Mouse (Mus musculus) spleen, adult 2 months (tissue): ENCODE results near the gene Fbxw17. TPM values are rescaled to one million over a fixed set of nuclear protein-coding genes. Genes with fewer than 3 reads are reported as not detected.
"Not testable (repeated sequence)": the region's sequence is repeated elsewhere in the genome, so short reads cannot be mapped to it uniquely, and the experiment has no call there.

Source experiments
- DNase-seq, 2 experiments: peaks; one replicate each; pipeline versions ENCODE4 v3.0.0 to v3.0.0-alpha.2; 2012 to 2021; ENCODE audit warnings: low spot score in 2 of 2, low read depth in 1 of 2
- H3K27ac ChIP-seq: fragments of 200-500 bp; 2 replicates; pipeline ENCODE4 v1.5.1; 2012; ENCODE audit warnings: low read length, inconsistent platforms; ENCODE audit not compliant: insufficient read depth
- H3K27me3 ChIP-seq: fragments of 200-500 bp; 2 replicates; pipeline ENCODE4 v1.6.1; 2012; ENCODE audit warnings: mild to moderate bottlenecking, moderate library complexity, low read length, inconsistent platforms; ENCODE audit not compliant: control insufficient read depth, insufficient read depth
- H3K36me3 ChIP-seq: fragments of 200-500 bp; 2 replicates; pipeline ENCODE4 v1.6.1; 2012; ENCODE audit warnings: mild to moderate bottlenecking, low read length, inconsistent platforms; ENCODE audit not compliant: control insufficient read depth, insufficient read depth
- H3K4me1 ChIP-seq: fragments of 200-500 bp; 2 replicates; pipeline ENCODE4 v1.6.1; 2011; ENCODE audit warnings: inconsistent platforms; ENCODE audit not compliant: control insufficient read depth, insufficient read depth, insufficient read length
- H3K4me3 ChIP-seq: fragments of 200-500 bp; 2 replicates; pipeline ENCODE4 v1.5.1; 2011; ENCODE audit warnings: mild to moderate bottlenecking, inconsistent platforms; ENCODE audit not compliant: insufficient read depth, insufficient read length; ENCODE audit errors: extremely low read depth
- CTCF ChIP-seq: fragments of 200-500 bp; IDR thresholded peaks from 2 replicates; pipeline ENCODE4 v1.5.1; 2011; ENCODE audit warnings: mild to moderate bottlenecking, inconsistent platforms; ENCODE audit not compliant: insufficient read depth, insufficient read length, insufficient replicate concordance; ENCODE audit errors: extremely low read depth
- POLR2A ChIP-seq: fragments of 200-500 bp; IDR thresholded peaks from 2 replicates; pipeline ENCODE4 v1.6.1; 2011; ENCODE audit warnings: low read depth, low read length, inconsistent platforms
- WGBS: fragments of 180-500 bp; shearing (Covaris S2); methylation state at CpG from one replicate; pipeline ENCODE4 v1.1.7; 2018; 5-methylcytosine and 5-hydroxymethylcytosine counted together
- polyA plus RNA-seq: library from polyadenylated mRNA; depleted of rRNA; stranded (reverse); fragments of >200 nt; gene quantifications from 2 replicates; pipeline ENCODE4 v1.2.3, GENCODE M21; 2012; rRNA removed

Fbxw17 gene
- 12.7 and 17.2 TPM in 2 replicates for polyA plus RNA-seq

DNA sequence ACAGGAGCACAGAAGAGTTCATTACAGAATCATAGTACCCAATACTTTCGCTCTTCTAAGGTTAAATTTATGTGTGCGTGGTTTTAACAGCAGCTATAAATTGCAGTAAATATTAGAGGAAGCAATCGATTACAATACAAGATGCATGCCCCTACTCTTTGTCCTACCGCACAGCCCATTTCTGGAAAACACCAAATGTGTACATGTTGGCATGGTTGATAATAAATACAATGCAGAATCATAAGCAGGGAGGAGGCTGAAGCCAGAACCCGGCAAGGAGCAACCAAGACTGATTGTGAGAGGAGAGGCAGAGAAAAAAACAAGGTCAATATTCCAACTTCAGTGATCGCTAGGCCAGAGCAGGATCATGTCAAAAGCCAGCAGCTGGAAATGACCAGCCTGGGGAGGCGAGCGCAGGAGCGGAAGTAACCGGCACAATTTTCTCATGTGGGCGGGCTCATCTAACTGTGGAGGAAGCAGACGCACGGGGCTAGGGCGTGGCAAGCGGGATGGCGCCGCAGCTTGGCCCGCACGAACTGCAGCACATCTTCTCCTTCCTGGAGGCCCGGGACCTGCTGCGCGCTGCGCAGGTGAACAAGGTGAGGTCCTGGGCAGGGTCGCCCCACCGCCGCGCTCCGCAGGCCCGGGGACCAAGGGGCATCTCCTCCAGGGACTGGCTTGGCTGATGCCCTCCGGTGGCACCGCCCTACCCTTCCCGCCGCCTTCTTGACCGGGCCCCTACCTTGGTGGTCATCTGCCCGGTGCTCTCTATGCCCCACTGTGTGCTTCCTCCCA is at the start of gene Fbxw17:
Fbxw17 (plus strand) TSS at position 476 of the 795 bp plus-strand sequence.
- Histone ChIP-seq H3K27me3 (no peaks in the 10 kb centered on the region), H3K4me1 (peaks cover 6% of the 10 kb centered on the region), H3K36me3 (no peaks in the 10 kb centered on the region), H3K4me3 (peak within 1 kb of the TSS; percentile 89), H3K27ac (no peak within 1 kb of the TSS)
- peak; percentile 7 to 50 for DNase-seq
- TF ChIP-seq POLR2A (no peak), CTCF (no peak)
- WGBS: 14% methylated on average over 35 of the region's 35 CpGs

DNA sequence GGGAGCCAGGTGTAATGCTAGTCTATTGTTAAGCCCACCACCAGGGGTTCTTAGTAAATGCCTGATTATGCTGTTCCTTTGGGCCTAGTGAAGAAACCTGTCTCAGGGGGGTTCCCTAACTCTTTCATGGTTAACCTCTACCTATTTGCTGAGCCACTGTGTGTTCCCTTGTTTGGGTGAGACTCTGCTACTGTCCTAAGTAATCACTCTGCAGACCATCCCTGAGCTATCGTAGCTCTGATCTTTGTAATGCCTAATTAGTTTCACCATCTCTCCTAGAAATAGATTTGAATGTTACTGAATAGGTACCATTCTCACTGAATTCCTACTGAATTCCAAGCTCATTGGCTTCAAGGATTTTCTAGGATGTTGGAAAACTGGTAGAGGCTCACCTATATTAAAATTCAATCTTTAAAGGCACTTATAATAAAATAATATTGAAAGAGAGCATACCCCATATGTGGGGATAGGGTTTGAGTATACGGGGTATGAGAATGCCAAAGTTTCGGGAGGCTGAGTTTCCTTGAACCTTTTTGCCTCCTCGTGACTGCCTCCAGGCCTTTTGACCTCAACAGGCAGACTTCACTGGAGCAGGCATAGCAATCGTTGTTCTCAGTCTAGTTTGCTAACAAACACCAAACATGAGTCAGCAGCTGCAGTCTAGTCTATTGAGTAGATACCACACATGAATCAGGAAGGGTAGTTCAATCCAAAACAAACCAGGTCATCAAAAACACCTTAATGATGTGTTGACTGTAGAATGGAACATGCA is 44.5 kb upstream of the Fbxw17 start:
- 86% methylated on average over 5 of the region's 5 CpGs for WGBS
- not testable (repeated sequence) for H3K4me3 ChIP-seq, DNase-seq, H3K36me3 ChIP-seq, H3K27ac ChIP-seq, H3K4me1 ChIP-seq, H3K27me3 ChIP-seq

DNA sequence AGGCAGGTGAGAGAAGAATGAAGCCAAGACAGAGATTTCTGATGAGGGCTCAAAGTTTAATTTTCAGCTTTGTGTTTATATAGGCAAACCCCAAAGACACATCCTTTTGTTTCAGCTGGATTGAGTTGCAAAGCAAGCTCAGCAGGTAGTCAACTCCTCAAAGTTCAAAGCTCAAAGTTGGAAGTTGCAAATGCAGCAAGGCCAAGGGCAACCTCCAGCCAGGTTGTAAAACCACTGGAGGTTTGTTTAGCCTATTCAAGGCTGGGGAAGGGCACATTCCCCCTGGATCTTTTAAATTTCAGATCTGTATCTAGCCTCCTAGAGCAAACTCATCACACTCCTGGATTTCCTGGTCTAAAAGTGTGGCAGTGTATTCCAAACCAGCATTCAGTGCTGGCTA is 28.5 kb upstream of the Fbxw17 start:
- not testable (repeated sequence) for DNase-seq, H3K27me3 ChIP-seq, H3K36me3 ChIP-seq, H3K27ac ChIP-seq, H3K4me1 ChIP-seq, H3K4me3 ChIP-seq

DNA sequence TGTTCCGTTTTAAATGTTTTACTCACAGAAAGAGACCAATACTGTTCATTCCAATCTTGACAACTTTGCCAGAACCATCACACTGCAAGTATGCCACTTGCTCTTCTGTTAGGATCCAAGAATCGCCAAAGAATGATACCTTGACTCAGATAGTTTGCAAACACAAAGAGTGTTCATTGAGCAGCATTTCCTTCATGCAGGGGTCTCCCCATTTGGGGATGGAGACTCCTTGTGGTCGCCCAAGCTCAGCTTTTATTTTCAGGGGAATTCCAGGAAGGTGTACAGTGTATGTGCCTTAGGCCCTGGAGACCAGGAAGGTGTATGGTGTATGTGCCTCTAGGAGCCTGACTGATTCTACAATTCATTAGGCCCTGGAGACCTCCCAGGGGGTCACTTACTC is 757 bp downstream of the Fbxw17 start:
- 60% methylated on average over 3 of the region's 3 CpGs for WGBS
- TF ChIP-seq POLR2A (no peak), CTCF (no peak)
- Histone ChIP-seq H3K27me3 (no peaks in the 10 kb centered on the region), H3K4me1 (peaks cover 6% of the 10 kb centered on the region), H3K4me3 (peak overlapping the region; percentile 89; the same call in 1 of the 2 replicates), H3K36me3 (no peaks in the 10 kb centered on the region), H3K27ac (no peak overlapping the region)
- no peak for DNase-seq

DNA sequence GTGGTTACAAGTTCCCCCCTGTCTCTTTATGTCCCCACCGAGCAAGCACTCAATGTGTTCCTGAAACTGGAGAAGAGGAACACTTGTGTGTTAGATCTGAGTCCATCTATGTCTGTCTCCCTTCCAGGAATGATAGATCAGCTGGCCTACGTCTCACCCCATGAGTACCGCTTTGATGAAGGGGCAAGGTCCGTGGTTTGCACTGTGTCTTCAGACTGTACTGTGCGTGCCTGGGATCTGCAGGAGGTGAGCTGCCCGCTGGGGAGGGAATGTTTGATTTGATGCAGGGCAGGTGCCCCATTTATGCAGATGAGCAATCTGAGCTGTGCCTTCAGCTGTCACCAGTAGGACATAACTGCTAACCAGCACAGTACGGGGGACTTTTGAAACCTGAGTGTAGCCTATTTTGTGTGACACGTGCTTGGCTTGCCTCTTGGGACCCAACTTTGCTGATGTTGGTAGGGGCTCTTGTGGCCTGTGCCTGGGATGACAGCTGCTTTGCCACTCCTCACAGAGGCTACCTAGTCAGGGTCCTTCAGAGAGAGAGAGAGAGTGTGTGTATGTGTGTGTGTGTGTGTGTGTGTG is 6.1 kb downstream of the Fbxw17 start:
- H3K4me1 ChIP-seq: no peaks in the 10 kb centered on the region
- no peak overlapping the region for H3K4me3 ChIP-seq

DNA sequence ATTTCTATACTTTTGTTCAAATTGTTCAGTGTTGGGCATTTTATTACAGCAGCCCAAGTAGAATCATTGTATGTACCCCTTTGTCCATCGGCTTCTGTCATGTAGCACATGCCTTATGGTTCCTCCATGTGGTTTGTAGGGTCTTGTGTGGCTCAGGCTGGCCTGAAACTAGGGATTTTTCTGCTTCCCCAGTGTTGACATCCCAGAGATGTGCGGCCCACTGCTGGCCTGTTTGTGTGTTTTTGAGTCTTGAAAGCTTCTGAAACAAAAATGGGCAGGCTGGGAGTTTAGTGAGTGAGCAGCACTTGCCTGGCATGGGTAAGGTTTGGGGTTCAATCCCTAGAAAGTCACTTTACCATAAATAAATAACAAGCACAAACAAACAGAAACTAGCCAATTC is 6.9 kb downstream of the Fbxw17 start:
- TF ChIP-seq CTCF (no peak), POLR2A (no peak)
- 89% methylated on average over 2 of the region's 2 CpGs for WGBS
- DNase-seq: no peak
- Histone ChIP-seq H3K27me3 (no peaks in the 10 kb centered on the region), H3K27ac (no peak overlapping the region), H3K4me1 (no peaks in the 10 kb centered on the region), H3K4me3 (no peak overlapping the region), H3K36me3 (peaks cover 10% of the 10 kb centered on the region)

More for the DNA sequence above, 6.1 kb downstream of the Fbxw17 start:
- Histone ChIP-seq H3K27ac (no peak overlapping the region), H3K36me3 (peaks cover 9% of the 10 kb centered on the region), H3K27me3 (no peaks in the 10 kb centered on the region)
- DNase-seq: no peak
- TF ChIP-seq CTCF (no peak), POLR2A (no peak)
- 94% methylated on average over 8 of the region's 8 CpGs for WGBS

DNA sequence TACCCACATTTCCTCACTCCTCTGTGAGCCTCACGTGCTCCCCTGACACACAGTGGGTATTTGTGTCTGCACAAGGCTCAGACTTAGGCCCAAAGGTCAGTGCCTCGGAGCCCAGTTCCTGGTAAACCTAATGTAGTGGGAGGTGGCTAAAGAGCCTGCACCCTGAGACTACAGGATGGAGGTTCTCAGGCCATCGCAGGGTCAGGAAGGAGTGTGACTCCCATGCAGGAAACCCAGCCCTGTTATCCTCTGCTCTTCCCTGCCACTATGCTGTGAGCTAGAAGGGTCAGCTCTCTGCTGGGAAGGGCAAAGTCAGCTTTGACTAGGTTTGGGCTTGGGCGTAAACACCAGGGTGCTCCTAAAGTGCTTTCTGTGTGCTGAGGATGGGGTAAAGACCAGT is 9.0 kb downstream of the Fbxw17 start:
- Histone ChIP-seq H3K36me3 (peaks cover 18% of the 10 kb centered on the region), H3K4me3 (no peak overlapping the region), H3K4me1 (no peaks in the 10 kb centered on the region), H3K27ac (no peak overlapping the region), H3K27me3 (no peaks in the 10 kb centered on the region)
- WGBS: 89% methylated on average over 4 of the region's 4 CpGs
- TF ChIP-seq POLR2A: no peak
- TF ChIP-seq CTCF: no peak
- DNase-seq: no peak
